Mouse (Mus musculus): ENCODE measurements at regions not wholly inside any gene's neighbourhood (a gene's known extent, or its start where the extent isn't known, plus 50 kb on each side); places are given as distances from the start of the nearest gene placed in this dataset.

DNA sequence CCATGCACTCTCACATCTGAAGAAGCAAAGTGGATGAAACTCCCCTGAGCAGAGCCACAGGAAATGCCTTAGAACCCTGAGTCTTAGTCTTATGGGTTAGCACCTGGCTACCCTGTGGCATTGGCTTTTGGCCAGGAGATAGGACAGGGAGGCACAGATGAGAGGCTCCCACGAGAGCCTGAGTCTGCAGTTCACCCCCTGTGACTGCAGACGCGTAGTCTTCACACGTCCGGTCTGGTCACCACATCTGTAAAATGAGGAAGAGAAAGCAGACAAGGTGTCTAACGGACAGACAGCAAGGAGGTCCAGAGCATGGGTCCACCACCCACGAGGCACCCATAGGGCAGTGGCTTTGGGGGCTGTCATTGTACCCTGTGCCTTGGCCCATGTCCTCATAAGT is 203.2 kb upstream of the Tle3 start:
- Histone ChIP-seq H3K9me3 (ENCODE audit: control insufficient read depth) (no peaks in the 10 kb centered on the region), H3K27me3 (replicated peaks; ENCODE audit: control insufficient read depth, insufficient read depth, low read length) (no peaks in the 10 kb centered on the region), H3K4me2 (replicated peaks; ENCODE audit: low read depth) (no peak overlapping the region), H3K27ac (ENCODE audit: low read depth, low read length) (no peak overlapping the region), H3K4me1 (replicated peaks; ENCODE audit: control insufficient read depth, insufficient read depth, low read length) (no peaks in the 10 kb centered on the region), H3K4me3 (ENCODE audit: low read depth, low read length) (no peak overlapping the region), H3K36me3 (ENCODE audit: control insufficient read depth, insufficient read depth) (no peaks in the 10 kb centered on the region), H3K9ac (ENCODE audit: low read depth, low read length) (no peak overlapping the region)
- no peak for TF ChIP-seq CTCF (IDR thresholded peaks at IDR 0.05; ENCODE audit: low read depth)
- 79% methylated on average over 7 of the region's 7 CpGs for WGBS
- no peak for ATAC-seq

DNA sequence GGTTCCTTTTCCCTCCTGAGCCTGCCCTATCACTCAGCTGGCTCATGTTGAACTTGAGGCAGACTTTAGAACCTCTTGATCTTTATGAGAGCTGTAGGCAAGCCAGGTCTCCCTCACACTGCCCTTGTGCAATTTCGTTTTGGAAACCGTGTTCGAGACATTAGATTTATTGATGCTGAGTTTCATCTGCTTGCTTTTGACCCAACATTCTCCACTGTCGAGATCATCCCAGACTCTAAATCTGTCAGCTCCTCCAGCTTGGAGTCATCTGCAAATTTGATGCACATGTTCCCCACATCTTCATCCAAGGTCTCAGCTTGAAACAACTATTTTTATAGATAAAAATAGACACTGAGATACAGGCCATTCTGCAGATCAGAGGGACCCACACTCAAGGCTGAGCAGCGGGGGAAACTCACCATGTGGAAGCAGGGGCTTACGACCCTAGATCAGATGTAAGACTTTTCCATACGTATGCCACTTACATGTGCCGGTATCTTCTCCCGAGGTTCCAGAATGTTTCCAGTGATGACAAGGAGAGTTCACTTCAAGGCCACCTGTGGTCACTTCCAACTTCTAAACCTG is 202.6 kb upstream of the Tle3 start:
- no peak for TF ChIP-seq CTCF (IDR thresholded peaks at IDR 0.05; ENCODE audit: low read depth)
- Histone ChIP-seq H3K4me2 (replicated peaks; ENCODE audit: low read depth) (no peak overlapping the region), H3K4me1 (replicated peaks; ENCODE audit: control insufficient read depth, insufficient read depth, low read length) (no peaks in the 10 kb centered on the region), H3K27me3 (replicated peaks; ENCODE audit: control insufficient read depth, insufficient read depth, low read length) (no peaks in the 10 kb centered on the region), H3K9me3 (ENCODE audit: control insufficient read depth) (no peaks in the 10 kb centered on the region), H3K4me3 (ENCODE audit: low read depth, low read length) (no peak overlapping the region), H3K27ac (ENCODE audit: low read depth, low read length) (no peak overlapping the region), H3K9ac (ENCODE audit: low read depth, low read length) (no peak overlapping the region), H3K36me3 (ENCODE audit: control insufficient read depth, insufficient read depth) (no peaks in the 10 kb centered on the region)
- WGBS: 72% methylated on average over 9 of the region's 9 CpGs
- ATAC-seq: no peak

DNA sequence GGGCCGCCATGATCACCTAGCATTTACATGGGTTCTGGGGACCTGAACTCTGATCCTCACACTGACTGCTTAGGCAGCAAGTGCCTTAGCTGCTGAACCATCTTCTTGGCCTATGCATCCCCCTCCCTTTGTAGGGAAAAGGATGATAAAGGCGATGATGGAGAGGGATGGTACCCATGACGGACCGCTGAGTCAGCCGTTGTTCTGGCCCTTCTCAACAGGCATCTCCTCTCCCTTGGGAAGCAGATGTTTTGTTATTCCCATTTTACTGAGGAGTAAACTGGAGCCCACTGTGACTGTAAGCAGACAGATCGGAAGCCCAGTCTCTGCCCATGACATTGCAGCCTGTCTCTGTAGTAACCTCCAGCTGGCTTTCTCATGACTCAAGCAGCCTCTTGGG is 201.2 kb upstream of the Tle3 start:
- H3K27me3 ChIP-seq (replicated peaks; ENCODE audit: control insufficient read depth, insufficient read depth, low read length): no peaks in the 10 kb centered on the region
- H3K9ac ChIP-seq (ENCODE audit: low read depth, low read length): no peak overlapping the region
- 0 out of 2 replicates have a peak, but pooled peaks cover 2% of the 10 kb centered on the region for H3K4me1 ChIP-seq (replicated peaks; ENCODE audit: control insufficient read depth, insufficient read depth, low read length)
- H3K9me3 ChIP-seq (ENCODE audit: control insufficient read depth): no peaks in the 10 kb centered on the region
- no peak for ATAC-seq
- no peak overlapping the region for H3K4me3 ChIP-seq (ENCODE audit: low read depth, low read length)
- no peaks in the 10 kb centered on the region for H3K36me3 ChIP-seq (ENCODE audit: control insufficient read depth, insufficient read depth)
- WGBS: 99% methylated on average over 6 of the region's 6 CpGs
- no peak for TF ChIP-seq CTCF (IDR thresholded peaks at IDR 0.05; ENCODE audit: low read depth)
- no peak overlapping the region for H3K4me2 ChIP-seq (replicated peaks; ENCODE audit: low read depth)
- no peak overlapping the region for H3K27ac ChIP-seq (ENCODE audit: low read depth, low read length)

- no peaks in the 10 kb centered on the region for H3K9me3 ChIP-seq (ENCODE audit: control insufficient read depth)
- no peak overlapping the region for H3K4me3 ChIP-seq (ENCODE audit: low read depth, low read length)
- H3K27ac ChIP-seq (ENCODE audit: low read depth, low read length): no peak overlapping the region
- H3K27me3 ChIP-seq (replicated peaks; ENCODE audit: control insufficient read depth, insufficient read depth, low read length): no peaks in the 10 kb centered on the region
- H3K9ac ChIP-seq (ENCODE audit: low read depth, low read length): no peak overlapping the region
- no peak overlapping the region for H3K4me2 ChIP-seq (replicated peaks; ENCODE audit: low read depth)
- no peak for TF ChIP-seq CTCF (IDR thresholded peaks at IDR 0.05; ENCODE audit: low read depth)
- no peak for ATAC-seq
- H3K4me1 ChIP-seq (replicated peaks; ENCODE audit: control insufficient read depth, insufficient read depth, low read length): 0 out of 2 replicates have a peak, but pooled peaks cover 2% of the 10 kb centered on the region
- no peaks in the 10 kb centered on the region for H3K36me3 ChIP-seq (ENCODE audit: control insufficient read depth, insufficient read depth)
Measured at GRCm38 (mm10) chr9:61172421-61172820, 199.7 kb upstream of the Tle3 start.

GRCm38 (mm10) chr9:61173548-61173947 is 198.6 kb upstream of the Tle3 start:
- H3K27ac ChIP-seq (ENCODE audit: low read depth, low read length): no peak overlapping the region
- H3K4me2 ChIP-seq (replicated peaks; ENCODE audit: low read depth): no peak overlapping the region
- no peak for ATAC-seq
- no peak overlapping the region for H3K4me3 ChIP-seq (ENCODE audit: low read depth, low read length)
- H3K9me3 ChIP-seq (ENCODE audit: control insufficient read depth): no peaks in the 10 kb centered on the region
- H3K27me3 ChIP-seq (replicated peaks; ENCODE audit: control insufficient read depth, insufficient read depth, low read length): no peaks in the 10 kb centered on the region
- H3K9ac ChIP-seq (ENCODE audit: low read depth, low read length): no peak overlapping the region
- TF ChIP-seq CTCF (IDR thresholded peaks at IDR 0.05; ENCODE audit: low read depth): no peak
- H3K36me3 ChIP-seq (ENCODE audit: control insufficient read depth, insufficient read depth): no peaks in the 10 kb centered on the region
- H3K4me1 ChIP-seq (replicated peaks; ENCODE audit: control insufficient read depth, insufficient read depth, low read length): 0 out of 2 replicates have a peak, but pooled peaks cover 2% of the 10 kb centered on the region

DNA sequence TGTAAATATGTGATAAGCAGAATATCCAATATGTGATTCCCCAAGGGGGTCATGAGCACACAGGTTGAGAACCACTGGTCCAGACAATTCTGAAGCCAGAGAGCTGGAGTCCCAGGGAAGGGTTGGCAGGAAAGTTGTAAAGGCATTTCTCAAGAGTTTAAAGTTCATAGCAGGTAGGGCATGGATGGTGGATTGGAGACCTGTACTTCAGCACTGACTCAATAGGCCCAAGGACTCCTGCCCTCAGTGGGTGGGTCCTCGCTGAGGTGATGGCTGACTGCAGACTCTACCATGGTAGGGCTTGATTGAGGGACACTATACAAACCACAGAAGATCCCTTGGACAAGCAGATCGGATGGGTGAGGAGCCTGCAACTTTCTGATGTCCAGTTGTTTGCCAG is 196.8 kb upstream of the Tle3 start:
- peak; percentile 49; the same call in 1 of the 2 replicates for ATAC-seq
- no peak for TF ChIP-seq CTCF (IDR thresholded peaks at IDR 0.05; ENCODE audit: low read depth)
- no peak overlapping the region for H3K4me3 ChIP-seq (ENCODE audit: low read depth, low read length)
- H3K27ac ChIP-seq (ENCODE audit: low read depth, low read length): no peak overlapping the region
- H3K36me3 ChIP-seq (ENCODE audit: control insufficient read depth, insufficient read depth): no peaks in the 10 kb centered on the region
- H3K9me3 ChIP-seq (ENCODE audit: control insufficient read depth): no peaks in the 10 kb centered on the region
- H3K9ac ChIP-seq (ENCODE audit: low read depth, low read length): no peak overlapping the region
- 77% methylated on average over 2 of the region's 2 CpGs for WGBS
- H3K4me1 ChIP-seq (replicated peaks; ENCODE audit: control insufficient read depth, insufficient read depth, low read length): 0 out of 2 replicates have a peak, but pooled peaks cover 2% of the 10 kb centered on the region
- no peaks in the 10 kb centered on the region for H3K27me3 ChIP-seq (replicated peaks; ENCODE audit: control insufficient read depth, insufficient read depth, low read length)
- no peak overlapping the region for H3K4me2 ChIP-seq (replicated peaks; ENCODE audit: low read depth)

- no peaks in the 10 kb centered on the region for H3K36me3 ChIP-seq (ENCODE audit: control insufficient read depth, insufficient read depth)
- H3K27me3 ChIP-seq (replicated peaks; ENCODE audit: control insufficient read depth, insufficient read depth, low read length): no peaks in the 10 kb centered on the region
- H3K9ac ChIP-seq (ENCODE audit: low read depth, low read length): no peak overlapping the region
- WGBS: 90% methylated on average over 3 of the region's 3 CpGs
- H3K4me3 ChIP-seq (ENCODE audit: low read depth, low read length): no peak overlapping the region
- ATAC-seq: no peak
- no peak overlapping the region for H3K4me2 ChIP-seq (replicated peaks; ENCODE audit: low read depth)
- no peak for TF ChIP-seq CTCF (IDR thresholded peaks at IDR 0.05; ENCODE audit: low read depth)
- 0 out of 2 replicates have a peak, but pooled peaks cover 2% of the 10 kb centered on the region for H3K4me1 ChIP-seq (replicated peaks; ENCODE audit: control insufficient read depth, insufficient read depth, low read length)
- H3K9me3 ChIP-seq (ENCODE audit: control insufficient read depth): no peaks in the 10 kb centered on the region
- H3K27ac ChIP-seq (ENCODE audit: low read depth, low read length): no peak overlapping the region
Measured at GRCm38 (mm10) chr9:61176856-61177255, 195.3 kb upstream of the Tle3 start.
